Mouse (Mus musculus) brain, embryonic 18.5 days (tissue): ENCODE results near the gene Lifr.

ENCODE experiments used
- DNase-seq: peaks from one replicate; pipeline ENCODE4 v3.0.0-alpha.2; 2012; ENCODE audit warnings: low read depth, low spot score

Lifr gene

DNA sequence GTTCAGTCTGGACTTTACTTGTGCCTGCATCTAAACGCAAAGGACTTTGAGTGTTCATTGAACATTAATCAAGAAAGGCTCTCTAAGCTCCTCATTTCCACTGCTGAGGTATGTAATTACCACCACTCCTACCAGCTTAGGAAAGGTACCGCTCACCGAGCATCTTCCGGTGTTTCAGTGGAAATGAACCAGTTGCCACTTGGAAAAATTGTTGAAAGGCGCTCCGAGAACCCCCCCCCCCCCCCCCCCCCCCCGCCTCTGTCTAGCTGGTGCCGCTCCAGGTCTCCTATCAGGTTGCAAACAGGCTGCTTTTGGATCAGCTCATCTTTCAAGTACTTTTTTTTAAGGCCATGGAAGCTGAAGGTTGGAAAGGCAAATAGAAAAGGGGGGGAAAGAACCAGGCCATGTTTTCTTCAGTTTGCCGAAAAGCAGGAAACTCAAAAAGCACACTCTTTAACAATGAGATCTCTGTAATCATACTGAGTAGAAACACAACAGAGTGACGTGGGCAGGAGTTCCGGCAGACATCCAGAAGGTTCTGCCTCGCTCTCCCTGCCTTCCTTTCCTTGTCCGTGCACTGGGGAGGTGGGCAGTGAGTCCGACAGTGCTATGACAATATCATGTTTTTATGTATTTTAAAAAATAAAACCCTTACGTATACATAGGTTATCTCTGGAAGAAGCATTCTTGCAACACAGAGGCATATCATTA is 9.3 kb upstream of the Lifr start:
- no peak for DNase-seq

DNA sequence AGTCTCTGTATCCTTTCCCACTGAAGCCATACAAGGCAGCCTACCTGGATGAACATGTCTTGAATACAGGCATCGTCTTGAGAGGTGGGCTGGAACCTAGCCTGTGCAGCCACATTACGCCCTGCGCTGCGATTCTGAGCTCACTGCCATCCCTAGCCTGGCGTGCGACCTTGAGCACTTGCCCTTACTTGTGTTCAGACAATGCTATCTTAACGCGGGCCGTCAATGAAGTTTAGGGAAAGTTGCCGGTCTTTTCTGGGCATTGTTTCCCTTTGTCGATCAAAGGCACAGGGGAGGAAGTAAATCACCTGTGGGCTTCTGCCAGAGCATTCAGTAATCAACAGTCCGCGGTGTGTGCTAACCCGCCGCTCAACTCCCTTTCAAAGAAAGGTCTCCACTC is 8.6 kb upstream of the Lifr start:
- no peak for DNase-seq

DNA sequence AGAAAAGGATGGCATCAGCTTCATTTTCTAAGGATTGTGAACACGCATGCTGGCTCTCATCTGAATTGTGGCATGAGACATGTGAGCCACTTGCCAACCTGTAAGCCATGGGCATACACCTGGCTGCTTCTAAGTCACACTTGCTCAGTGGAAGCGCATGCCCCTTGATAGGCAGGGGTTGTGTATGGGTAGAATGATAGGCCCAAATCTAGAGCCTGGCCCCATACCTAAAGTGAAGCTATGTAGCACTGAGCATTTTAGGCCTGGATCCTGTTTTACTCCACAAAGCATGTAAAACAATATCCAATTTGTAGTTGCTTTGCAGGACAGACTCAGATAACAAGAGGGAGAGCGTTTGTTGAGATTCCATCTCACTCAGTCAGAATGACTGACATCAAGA is 7.5 kb upstream of the Lifr start:
- no peak for DNase-seq

DNA sequence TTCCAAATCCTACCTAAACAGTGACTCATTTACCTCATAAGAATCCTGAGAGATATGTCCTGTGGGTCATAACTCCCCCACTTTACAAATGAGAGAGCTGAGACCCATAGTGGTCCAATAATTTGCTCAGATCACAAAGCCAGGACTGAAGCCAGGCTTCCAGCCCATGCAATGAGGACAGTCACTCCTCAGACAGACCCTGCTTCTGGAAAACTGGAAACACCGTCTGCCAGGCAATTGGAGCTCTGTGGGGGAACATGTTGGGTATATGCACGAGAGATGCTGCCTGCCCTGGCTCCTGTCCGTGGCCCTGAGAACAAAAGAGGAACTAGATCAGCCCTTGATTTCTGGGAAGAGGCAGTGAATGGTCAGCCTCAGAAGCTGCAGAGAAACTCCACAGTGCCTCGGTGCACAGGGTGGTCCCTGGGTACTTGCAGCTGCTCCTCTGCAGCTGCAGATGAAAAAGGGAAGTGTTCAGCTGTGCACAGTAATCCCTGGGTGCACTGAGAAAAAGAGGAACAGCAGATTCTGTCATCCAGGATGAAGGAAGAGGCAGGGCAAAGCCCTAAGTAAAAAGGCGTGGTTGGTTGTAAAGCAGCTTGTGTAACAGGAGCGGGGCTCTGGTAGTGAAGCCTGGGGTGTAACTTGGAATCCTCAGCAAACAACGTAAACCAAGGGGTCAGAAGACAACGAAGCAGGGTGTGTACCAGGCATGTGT is 5.5 kb upstream of the Lifr start:
- DNase-seq: no peak

DNA sequence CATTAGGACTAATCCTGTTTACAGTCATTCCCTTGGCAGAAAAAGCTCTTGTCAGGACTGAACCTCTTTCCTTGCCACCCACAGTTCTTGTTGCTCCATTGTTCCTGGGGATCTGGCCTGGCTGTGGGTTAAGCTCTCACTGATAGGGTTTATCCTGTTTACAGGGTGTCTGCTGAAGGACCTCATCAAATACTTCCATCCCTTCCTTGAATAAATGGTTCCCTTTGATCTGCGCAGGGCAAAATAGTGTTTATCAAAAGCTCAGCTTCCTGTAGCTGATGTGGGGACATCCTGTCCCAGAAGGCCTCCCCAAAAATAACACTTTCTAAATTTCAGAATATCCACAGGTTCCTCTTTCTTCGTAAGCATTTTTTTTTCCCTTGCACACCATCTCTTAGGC is 1.7 kb upstream of the Lifr start:
- DNase-seq: no peak

DNA sequence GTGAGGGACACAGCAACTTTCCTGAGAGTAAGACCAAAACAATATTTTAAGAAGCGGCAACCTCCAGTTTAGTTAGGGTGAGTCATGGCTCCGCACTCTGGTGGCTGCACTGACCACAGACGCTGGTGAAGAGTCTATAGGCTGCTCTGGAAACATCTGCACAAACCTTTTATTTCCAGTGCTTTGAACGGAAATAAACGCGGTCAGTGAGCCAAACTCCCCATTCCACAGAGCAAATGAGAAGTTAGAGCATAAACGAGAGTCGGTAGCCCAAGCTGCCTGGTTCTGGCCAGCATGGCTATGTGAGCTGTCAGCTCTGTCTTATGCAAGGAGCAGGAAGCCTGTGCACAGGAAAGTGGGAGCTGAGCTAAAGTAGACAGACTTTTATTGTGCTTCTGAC is 1.9 kb downstream of the Lifr start:
- no peak for DNase-seq

DNA sequence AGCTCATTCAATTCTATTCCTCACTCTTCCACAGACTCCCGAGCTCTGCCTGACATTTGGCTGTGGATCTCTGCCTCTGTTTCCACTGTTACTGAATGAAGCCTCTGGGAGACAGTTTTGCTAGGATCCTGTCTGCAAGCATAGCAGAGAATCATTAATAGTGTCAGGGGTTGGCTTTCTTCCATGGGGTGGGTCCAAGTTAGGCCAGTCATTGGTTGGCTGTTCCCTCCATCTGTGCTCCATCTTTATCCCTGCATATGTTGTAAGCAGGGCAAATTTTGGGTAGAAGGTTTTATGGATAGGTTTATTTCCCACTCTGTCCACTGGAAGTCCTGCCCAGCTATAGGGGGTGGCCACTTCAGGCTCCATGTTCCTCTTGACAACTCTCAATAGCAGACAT is 9.0 kb downstream of the Lifr start:
- no peak for DNase-seq

- DNase-seq: no peak
Measured at GRCm38 (mm10) chr15:7100226-7100625, 9.8 kb downstream of the Lifr start.

GRCm38 (mm10) chr15:7103051-7103450 is 12.6 kb downstream of the Lifr start:
- no peak for DNase-seq

- DNase-seq: no peak
Measured at GRCm38 (mm10) chr15:7105224-7105623, 14.8 kb downstream of the Lifr start.

- no peak for DNase-seq
Measured at GRCm38 (mm10) chr15:7108160-7108559, 17.7 kb downstream of the Lifr start.

DNA sequence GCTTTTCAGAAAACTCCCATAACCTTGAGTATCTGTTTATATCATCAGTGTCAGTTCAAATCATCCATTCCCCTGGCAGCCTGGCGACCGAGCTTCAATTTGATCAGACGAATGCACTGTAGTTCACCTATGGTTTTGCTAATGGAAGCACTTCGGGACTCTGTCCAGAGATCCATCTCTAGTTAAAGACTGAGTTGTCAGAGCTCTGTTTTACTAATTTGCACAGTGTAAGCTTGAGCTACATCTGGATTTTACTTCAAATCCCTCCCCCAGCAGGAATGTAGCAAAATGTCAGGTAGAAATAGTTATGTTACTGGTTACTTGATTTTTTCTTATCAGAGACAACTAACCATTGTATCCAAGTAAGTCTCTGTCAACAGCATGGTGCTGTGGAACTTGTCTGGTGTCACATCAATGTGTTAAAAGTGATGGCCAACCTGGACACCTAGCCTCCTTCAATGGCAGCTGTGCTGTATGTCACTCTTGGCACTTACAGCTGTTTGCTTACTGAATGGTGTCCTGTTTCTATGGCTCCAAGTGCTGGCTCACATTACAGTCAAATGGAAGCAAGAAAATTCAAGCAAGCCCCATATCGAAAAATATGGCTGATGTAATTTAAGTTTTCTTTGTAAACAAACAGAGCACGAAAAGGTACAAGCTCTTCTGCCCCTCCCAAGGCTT is 22.0 kb downstream of the Lifr start:
- no peak for DNase-seq

DNA sequence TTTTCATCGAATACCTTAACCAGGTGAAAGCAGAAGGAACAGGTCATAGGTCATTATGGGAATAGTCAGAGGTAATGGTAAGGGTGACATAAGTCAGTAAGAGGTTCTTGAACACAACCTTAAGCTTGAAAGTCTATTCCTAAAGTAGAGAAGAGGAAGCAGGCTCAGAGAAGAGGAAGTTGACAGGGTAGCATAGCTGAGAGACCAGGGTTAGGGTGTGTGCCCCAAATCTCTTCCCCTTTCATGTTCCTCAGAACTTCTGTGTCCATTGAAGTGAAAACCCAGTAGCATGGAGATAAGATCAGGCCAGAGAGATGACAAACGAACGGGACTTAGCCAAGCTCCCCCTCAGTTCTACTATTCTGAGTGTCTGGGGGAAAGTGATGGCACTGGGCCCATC is 23.5 kb downstream of the Lifr start:
- DNase-seq: no peak

- no peak for DNase-seq
Measured at GRCm38 (mm10) chr15:7115326-7116003, 25.1 kb downstream of the Lifr start.

GRCm38 (mm10) chr15:7116216-7116615 is 25.8 kb downstream of the Lifr start:
- no peak for DNase-seq

DNA sequence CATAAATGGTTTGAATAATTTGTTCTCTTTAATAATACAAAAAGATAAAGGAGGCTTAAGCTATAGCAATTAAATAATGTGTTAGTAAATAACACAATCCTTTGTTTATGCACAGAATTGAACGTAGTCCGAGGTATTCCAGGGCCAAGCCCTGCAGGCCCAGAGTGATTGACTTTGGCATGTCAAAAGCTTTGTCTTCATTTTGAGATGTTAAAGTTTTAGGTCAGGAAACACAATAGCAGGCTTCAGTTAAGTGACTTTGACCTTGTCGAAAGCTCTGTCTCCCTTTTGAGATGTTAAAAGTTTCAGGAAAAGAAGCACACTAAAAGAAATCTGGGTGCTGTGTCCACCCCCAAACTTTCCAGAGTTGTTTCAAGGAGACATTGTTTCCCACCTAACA is 26.3 kb downstream of the Lifr start:
- DNase-seq: no peak

DNA sequence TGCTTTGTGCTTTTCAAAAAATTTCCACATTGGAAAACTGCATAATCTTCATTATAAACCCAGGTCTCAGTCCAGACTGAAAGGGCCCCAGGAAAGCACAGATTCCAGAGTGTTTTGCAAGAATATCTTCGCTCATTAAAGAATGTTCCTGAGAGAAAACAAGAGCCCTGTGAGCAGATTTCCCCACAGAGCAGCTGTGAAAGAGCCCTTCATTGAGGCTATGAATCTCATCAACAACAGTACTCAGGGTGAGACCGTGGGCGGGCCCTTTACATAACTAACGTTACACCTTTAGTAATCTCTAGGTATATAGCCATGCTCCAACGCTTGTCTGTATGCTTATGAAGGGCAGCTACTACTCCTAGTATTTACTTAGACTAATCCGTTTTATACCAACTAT is 27.5 kb downstream of the Lifr start:
- DNase-seq: no peak

DNA sequence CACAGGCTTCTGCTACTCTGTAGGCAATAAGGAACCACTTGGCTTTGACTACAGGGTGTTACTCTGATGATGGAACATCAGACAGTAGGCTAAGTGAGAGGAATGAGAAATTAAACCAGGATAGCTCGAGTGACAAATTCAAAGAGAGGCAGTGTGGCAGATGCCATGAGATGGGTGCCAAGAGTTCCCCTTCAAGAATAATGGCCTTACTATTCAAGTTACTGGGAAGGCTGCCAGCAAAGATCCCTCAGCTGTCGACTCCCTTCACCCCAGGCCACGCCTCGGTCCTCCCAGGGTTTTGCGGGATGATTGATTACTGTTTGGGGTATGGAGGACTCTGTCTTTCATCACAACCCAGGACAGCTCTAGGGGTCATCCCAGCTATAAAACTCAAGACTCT is 28.4 kb downstream of the Lifr start:
- DNase-seq: no peak

DNA sequence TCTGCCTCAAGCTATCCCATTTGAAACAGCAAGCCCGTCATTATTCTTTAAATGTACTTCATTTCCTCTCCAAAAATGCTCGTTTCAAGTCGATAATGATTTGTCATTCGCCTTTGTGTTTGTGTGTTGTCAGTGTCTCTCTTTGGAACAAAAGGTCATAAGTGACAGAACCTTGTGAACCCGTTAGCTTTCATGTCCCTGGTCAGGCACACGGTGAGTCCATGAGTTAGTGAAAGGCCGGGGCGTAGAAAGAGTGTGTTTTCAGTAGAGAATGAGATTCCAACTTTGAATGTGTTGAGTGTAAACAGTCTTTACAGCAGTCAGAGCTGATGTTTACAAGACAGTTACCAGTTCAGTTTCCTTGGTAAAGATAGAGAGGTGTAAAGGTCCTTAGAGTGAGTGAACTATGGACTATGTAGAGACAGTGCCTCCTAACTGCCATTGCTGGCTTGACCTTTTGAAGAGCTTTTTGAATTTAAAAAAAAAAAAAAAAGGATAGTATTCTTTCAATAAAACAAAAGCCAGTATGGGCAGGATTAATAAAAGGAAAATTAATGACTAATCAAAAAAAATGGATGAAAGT is 29.6 kb downstream of the Lifr start:
- no peak for DNase-seq

DNA sequence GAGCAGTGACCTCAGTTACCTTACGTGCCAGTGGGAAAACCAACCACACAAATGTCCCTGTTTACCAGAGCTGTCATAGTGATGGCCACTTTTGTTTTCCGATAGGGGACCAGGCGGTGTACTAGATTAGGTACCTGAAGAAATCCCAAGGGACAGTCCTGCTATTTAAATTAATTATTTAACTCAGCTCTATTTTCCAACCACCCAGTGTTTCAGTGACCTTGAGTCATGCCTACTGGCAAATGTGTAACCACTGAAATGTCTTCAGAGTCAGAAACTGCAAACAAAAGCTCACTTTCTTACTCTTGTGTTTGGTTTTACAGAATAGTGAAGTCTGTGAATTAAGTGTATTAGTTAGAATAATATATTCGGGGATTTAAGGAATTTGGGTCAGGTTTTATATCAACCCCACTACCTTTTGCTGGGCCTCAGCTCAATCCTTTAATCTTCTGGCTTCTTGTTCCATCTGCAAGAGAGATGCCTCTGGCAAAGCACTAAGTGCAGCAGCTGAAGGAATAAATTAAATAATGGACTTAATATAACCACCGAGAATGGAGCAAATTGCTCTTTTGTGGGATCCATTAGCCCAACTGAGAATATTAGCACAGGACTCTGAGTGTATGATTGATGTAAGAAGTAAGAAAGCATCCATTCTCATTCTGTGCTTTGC is 33.5 kb downstream of the Lifr start:
- no peak for DNase-seq

DNA sequence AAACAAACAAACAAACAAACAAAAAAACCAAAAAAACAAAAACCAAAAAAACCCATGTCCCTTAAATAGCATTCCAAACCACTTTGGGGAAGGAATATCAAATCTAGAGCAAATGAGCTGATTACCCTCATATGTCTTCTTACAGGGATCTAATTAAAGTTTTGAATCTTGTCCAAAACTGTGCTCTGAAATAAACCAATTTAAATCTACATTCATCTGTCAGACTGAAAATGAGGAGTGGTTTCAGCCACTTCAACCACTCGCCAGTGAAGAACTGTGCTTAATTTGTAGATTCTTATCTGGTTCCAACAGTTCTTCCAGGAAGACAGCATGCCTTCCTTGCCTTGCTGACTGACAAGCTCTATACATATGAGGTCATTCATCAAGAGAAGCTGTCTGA is 35.8 kb downstream of the Lifr start:
- no peak for DNase-seq
